Mouse (Mus musculus) limb, embryonic 15.5 days (tissue): ENCODE measurements around the gene Siae. TPM values are rescaled to one million over a fixed set of nuclear protein-coding genes. Genes with fewer than 3 reads are reported as not detected.
A peak's percentile ranks its signal among the peaks of the same experiment; 100 is the strongest.

ENCODE experiments used
- ATAC-seq: fragments of 200-750 bp; cut with Nextera tagmentation; 2 replicates; pipeline ENCODE4 v1.8.0; 2017; ENCODE audit warnings: low read depth, moderate TSS enrichment; ENCODE audit not compliant: insufficient number of reproducible peaks, low FRiP score, low TSS enrichment
- H3K27ac ChIP-seq: fragments of 300-500 bp; sonication (generic); 2 replicates; pipeline ENCODE4 v1.5.1; 2015; ENCODE audit warnings: moderate library complexity, mild to moderate bottlenecking, inconsistent platforms
- H3K27me3 ChIP-seq: fragments of 300-500 bp; sonication (generic); 2 replicates; pipeline ENCODE4 v1.6.1; 2015; ENCODE audit warnings: inconsistent platforms
- H3K36me3 ChIP-seq: fragments of 300-500 bp; sonication (generic); 2 replicates; pipeline ENCODE4 v1.6.1; 2015; ENCODE audit warnings: inconsistent platforms
- H3K4me1 ChIP-seq: fragments of 300-500 bp; sonication (generic); 2 replicates; pipeline ENCODE4 v1.6.1; 2015; ENCODE audit warnings: inconsistent platforms
- H3K4me2 ChIP-seq: fragments of 300-500 bp; sonication (generic); 2 replicates; pipeline ENCODE4 v1.6.1; 2015; ENCODE audit warnings: mild to moderate bottlenecking, inconsistent platforms
- H3K4me3 ChIP-seq: fragments of 300-500 bp; sonication (generic); 2 replicates; pipeline ENCODE4 v1.5.1; 2015; ENCODE audit warnings: mild to moderate bottlenecking, inconsistent platforms
- H3K9ac ChIP-seq: fragments of 300-500 bp; sonication (generic); 2 replicates; pipeline ENCODE4 v1.6.1; 2015; ENCODE audit warnings: inconsistent platforms
- H3K9me3 ChIP-seq: fragments of 300-500 bp; sonication (generic); 2 replicates; pipeline ENCODE4 v1.6.1; 2016; ENCODE audit warnings: inconsistent platforms
- WGBS: fragments of 180-500 bp; shearing (Covaris S2); methylation state at CpG from one replicate; pipeline ENCODE4 v1.1.7; 2015; 5-methylcytosine and 5-hydroxymethylcytosine counted together
- polyA plus RNA-seq: library from polyadenylated mRNA; unstranded; fragments of >200 nt; fragmentation: Nextera tagmentation; extraction: Ambion mirVana; gene quantifications from 2 replicates; pipeline ENCODE4 v1.2.1, GENCODE M21; 2015

Siae gene
- polyA plus RNA-seq, 1 experiment from 2014 or later: 9.9 TPM

GRCm38 (mm10) chr9:37669115-37669514, 113.6 kb downstream of the Siae start, which contains the start of gene Panx3:
TSS of gene Panx3 (minus strand) at chr9:37669235.
- H3K9ac ChIP-seq: no peak within 1 kb of the TSS
- ATAC-seq: peak; percentile 81

GRCm38 (mm10) chr9:37669678-37670077, 114.2 kb downstream of the Siae start:
- no peaks in the 10 kb centered on the region for H3K36me3 ChIP-seq
- peaks cover 7% of the 10 kb centered on the region for H3K4me1 ChIP-seq
- ATAC-seq: no peak
- no peak overlapping the region for H3K4me2 ChIP-seq
- no peak overlapping the region for H3K9ac ChIP-seq
- no peaks in the 10 kb centered on the region for H3K9me3 ChIP-seq
- H3K27ac ChIP-seq: peak overlapping the region; percentile 47
- WGBS: 69% methylated on average over 4 of the region's 4 CpGs
- H3K27me3 ChIP-seq: no peaks in the 10 kb centered on the region
- H3K4me3 ChIP-seq: no peak overlapping the region

More at GRCm38 (mm10) chr9:37669115-37669514, 113.6 kb downstream of the Siae start, which contains the start of gene Panx3:
- no peaks in the 10 kb centered on the region for H3K36me3 ChIP-seq
- H3K27me3 ChIP-seq: no peaks in the 10 kb centered on the region
- H3K27ac ChIP-seq: peak within 1 kb of the TSS; percentile 57
- WGBS: 47% methylated on average over 6 of the region's 6 CpGs
- H3K4me1 ChIP-seq: peaks cover 7% of the 10 kb centered on the region
- no peak within 1 kb of the TSS for H3K4me2 ChIP-seq
- no peaks in the 10 kb centered on the region for H3K9me3 ChIP-seq
- peak within 1 kb of the TSS; percentile 16; the same call in 1 of the 2 replicates for H3K4me3 ChIP-seq

- Histone ChIP-seq H3K27ac (no peak overlapping the region), H3K36me3 (no peaks in the 10 kb centered on the region), H3K9me3 (no peaks in the 10 kb centered on the region), H3K4me3 (no peak overlapping the region), H3K9ac (no peak overlapping the region), H3K4me2 (no peak overlapping the region), H3K4me1 (peaks cover 7% of the 10 kb centered on the region), H3K27me3 (no peaks in the 10 kb centered on the region)
- WGBS: 83% methylated on average over 3 of the region's 3 CpGs
- no peak for ATAC-seq
Measured at GRCm38 (mm10) chr9:37670261-37670660, 114.8 kb downstream of the Siae start.

- no peak overlapping the region for H3K4me3 ChIP-seq
- no peak overlapping the region for H3K9ac ChIP-seq
- no peaks in the 10 kb centered on the region for H3K4me1 ChIP-seq
- H3K27ac ChIP-seq: no peak overlapping the region
- H3K9me3 ChIP-seq: no peaks in the 10 kb centered on the region
- 65% methylated on average over 4 of the region's 4 CpGs for WGBS
- no peaks in the 10 kb centered on the region for H3K36me3 ChIP-seq
- ATAC-seq: no peak
- no peak overlapping the region for H3K4me2 ChIP-seq
- H3K27me3 ChIP-seq: no peaks in the 10 kb centered on the region
Measured at GRCm38 (mm10) chr9:37675287-37675686, 119.8 kb downstream of the Siae start.

- Histone ChIP-seq H3K4me2 (no peak overlapping the region), H3K4me1 (no peaks in the 10 kb centered on the region), H3K4me3 (no peak overlapping the region), H3K27ac (no peak overlapping the region), H3K9ac (no peak overlapping the region), H3K27me3 (no peaks in the 10 kb centered on the region), H3K36me3 (no peaks in the 10 kb centered on the region), H3K9me3 (no peaks in the 10 kb centered on the region)
- 100% methylated on average over 1 of the region's 1 CpGs for WGBS
- ATAC-seq: no peak
Measured at GRCm38 (mm10) chr9:37681123-37681522, 125.6 kb downstream of the Siae start.

- ATAC-seq: no peak
- Histone ChIP-seq H3K9ac (no peak overlapping the region), H3K36me3 (no peaks in the 10 kb centered on the region), H3K9me3 (no peaks in the 10 kb centered on the region), H3K27ac (no peak overlapping the region), H3K4me1 (no peaks in the 10 kb centered on the region), H3K4me2 (no peak overlapping the region), H3K4me3 (no peak overlapping the region), H3K27me3 (no peaks in the 10 kb centered on the region)
- 73% methylated on average over 3 of the region's 3 CpGs for WGBS
Measured at GRCm38 (mm10) chr9:37687288-37687940, 131.9 kb downstream of the Siae start.

- H3K9me3 ChIP-seq: no peaks in the 10 kb centered on the region
- 38% methylated on average over 3 of the region's 3 CpGs for WGBS
Measured at GRCm38 (mm10) chr9:37687941-37688303, 132.4 kb downstream of the Siae start.

GRCm38 (mm10) chr9:37689970-37690686, 134.6 kb downstream of the Siae start:
- no peaks in the 10 kb centered on the region for H3K36me3 ChIP-seq
- H3K4me3 ChIP-seq: no peak overlapping the region
- no peak for ATAC-seq
- no peak overlapping the region for H3K27ac ChIP-seq
- H3K9ac ChIP-seq: no peak overlapping the region
- no peak overlapping the region for H3K4me2 ChIP-seq
- no peaks in the 10 kb centered on the region for H3K4me1 ChIP-seq
- H3K9me3 ChIP-seq: no peaks in the 10 kb centered on the region
- WGBS: 64% methylated on average over 5 of the region's 5 CpGs
- H3K27me3 ChIP-seq: no peaks in the 10 kb centered on the region

More at GRCm38 (mm10) chr9:37687941-37688303, 132.4 kb downstream of the Siae start:
- H3K9ac ChIP-seq: no peak overlapping the region
- no peaks in the 10 kb centered on the region for H3K36me3 ChIP-seq
- no peaks in the 10 kb centered on the region for H3K27me3 ChIP-seq
- no peak overlapping the region for H3K4me2 ChIP-seq
- no peak overlapping the region for H3K4me3 ChIP-seq
- ATAC-seq: no peak
- H3K4me1 ChIP-seq: no peaks in the 10 kb centered on the region
- no peak overlapping the region for H3K27ac ChIP-seq

Other genes starting within 250 kb of the Siae start
- gene Ccdc15, start 207.3 kb upstream of the Siae start, polyA plus RNA-seq: 7.0 and 7.3 TPM in 2 replicates
- gene Hepacam, start 188.3 kb upstream of the Siae start, polyA plus RNA-seq: 0.05 and 0.06 TPM in 2 replicates
- gene Robo4, start 153.8 kb upstream of the Siae start, polyA plus RNA-seq: 10.7 and 14.3 TPM in 2 replicates
- 0.06 and 0.12 TPM in 2 replicates for gene Robo3, start 122.5 kb upstream of the Siae start, polyA plus RNA-seq
- 17.3 and 25.2 TPM in 2 replicates for gene Msantd2, start 66.4 kb upstream of the Siae start, polyA plus RNA-seq
- gene Esam, start 27.6 kb upstream of the Siae start, polyA plus RNA-seq: 50.2 and 60.0 TPM in 2 replicates
- gene Vsig2, start 16.4 kb upstream of the Siae start, polyA plus RNA-seq: 0.83 and 2.0 TPM in 2 replicates
- 6.2 and 7.4 TPM in 2 replicates for gene Nrgn, start 2.8 kb upstream of the Siae start, polyA plus RNA-seq
- 5.1 and 5.5 TPM in 2 replicates for gene Spa17, start 58.0 kb downstream of the Siae start, polyA plus RNA-seq
- 204 and 207 TPM in 2 replicates for gene Tbrg1, start 101.6 kb downstream of the Siae start, polyA plus RNA-seq
- gene Panx3, start 113.5 kb downstream of the Siae start, polyA plus RNA-seq: 25.4 and 26.3 TPM in 2 replicates
- gene Olfr160, start 160.6 kb downstream of the Siae start, polyA plus RNA-seq: not detected in 2 replicates
- gene Olfr874, start 189.4 kb downstream of the Siae start, polyA plus RNA-seq: not detected in 2 replicates
- gene Olfr875, start 216.2 kb downstream of the Siae start, polyA plus RNA-seq: not detected in 2 replicates
- not detected in 2 replicates for gene Olfr876, start 247.3 kb downstream of the Siae start, polyA plus RNA-seq